Mouse (Mus musculus) urinary bladder, postnatal 0 days (tissue): ENCODE measurements around the gene Mcm3ap. TPM values are rescaled to one million over a fixed set of nuclear protein-coding genes. Genes with fewer than 3 reads are reported as not detected.

Experiments
- polyA plus RNA-seq: library from polyadenylated mRNA; unstranded; fragments of >200 nt; fragmentation: Nextera tagmentation; extraction: Ambion mirVana; gene quantifications from 2 replicates; pipeline ENCODE4 v1.2.1, GENCODE M21; 2015

Gene Mcm3ap
- 24.9 and 27.8 TPM in 2 replicates for polyA plus RNA-seq

GRCm38 (mm10) chr10:76468203-76469162 is at the start of gene Mcm3ap, which contains the start of gene Ybey:
Mcm3ap (plus strand) TSS chr10:76468927.
Ybey (minus strand) TSS chr10:76469114.

GRCm38 (mm10) chr10:76440281-76440680 is 28.4 kb upstream of the Mcm3ap start, which contains the start of gene AC141477.1:
AC141477.1 (minus strand) TSS chr10:76440444.

DNA sequence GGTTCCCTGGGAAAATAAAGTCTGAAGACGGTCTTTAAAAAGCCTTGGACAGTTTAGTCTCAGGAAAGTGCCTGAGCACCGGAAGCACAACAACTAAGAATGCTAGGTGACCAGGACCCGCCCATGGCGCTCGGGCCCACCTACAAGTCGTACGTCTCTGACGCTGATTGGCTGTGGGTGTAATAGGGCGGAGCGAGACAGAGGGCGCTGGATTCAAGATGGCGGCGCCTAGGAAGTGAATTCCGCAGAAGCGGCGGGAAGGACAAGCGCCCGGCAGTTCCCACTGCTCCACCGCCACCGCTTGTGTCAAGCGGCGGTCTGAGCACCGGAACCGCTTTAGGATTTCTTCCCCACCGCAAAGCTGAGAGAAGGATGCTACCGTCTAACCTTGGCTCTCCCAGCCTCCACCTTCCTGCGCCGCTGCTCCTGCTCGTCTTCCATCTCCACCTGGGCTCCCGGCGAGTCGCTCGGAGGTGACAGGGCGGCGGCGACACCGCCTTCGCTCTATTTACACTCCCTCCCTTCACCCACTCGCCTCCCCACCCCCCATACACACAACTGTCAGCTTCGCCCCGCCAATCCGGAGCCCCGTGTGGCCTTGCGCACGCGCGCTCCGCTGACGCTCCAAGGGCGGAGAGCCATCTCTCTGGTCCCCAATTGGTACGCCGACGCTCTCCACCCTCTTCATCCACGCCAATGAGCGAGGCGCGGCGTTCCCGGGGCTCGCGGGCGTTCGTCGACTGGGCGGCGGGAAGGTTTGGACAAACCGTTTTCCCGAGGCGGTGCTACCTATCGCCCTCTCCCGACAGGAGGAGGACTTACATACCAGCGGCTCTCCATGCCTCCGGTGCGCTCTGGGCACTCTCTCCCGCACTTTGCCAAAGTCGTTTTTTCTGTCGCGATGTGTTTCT is 26.3 kb upstream of the Mcm3ap start, which contains the start of gene Pcnt:
Gene Pcnt (minus strand): TSS at position 609 of the 911 bp plus-strand sequence.

DNA sequence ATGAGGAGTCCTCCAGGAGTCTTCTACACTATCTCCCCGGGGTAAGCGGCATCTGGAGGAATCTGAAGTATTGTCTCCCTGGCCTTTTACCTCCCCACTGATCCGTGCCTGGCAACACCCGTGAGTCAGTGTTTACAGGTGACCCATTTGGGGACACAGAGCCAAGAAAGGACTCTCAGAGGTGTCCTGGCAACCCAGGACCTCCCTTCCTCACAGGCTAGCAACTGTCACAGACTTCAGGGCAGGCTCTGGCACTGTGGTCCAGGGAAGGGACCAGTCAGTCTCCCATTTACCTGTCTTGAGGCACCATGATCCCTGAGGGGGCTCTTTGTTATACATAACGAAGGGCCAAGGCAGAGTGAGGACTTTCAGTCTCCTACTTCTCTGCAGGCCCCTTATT is 19.9 kb upstream of the Mcm3ap start, which contains the start of gene 2610028H24Rik:
Gene 2610028H24Rik (plus strand): TSS at position 231 of the 400 bp plus-strand sequence.

DNA sequence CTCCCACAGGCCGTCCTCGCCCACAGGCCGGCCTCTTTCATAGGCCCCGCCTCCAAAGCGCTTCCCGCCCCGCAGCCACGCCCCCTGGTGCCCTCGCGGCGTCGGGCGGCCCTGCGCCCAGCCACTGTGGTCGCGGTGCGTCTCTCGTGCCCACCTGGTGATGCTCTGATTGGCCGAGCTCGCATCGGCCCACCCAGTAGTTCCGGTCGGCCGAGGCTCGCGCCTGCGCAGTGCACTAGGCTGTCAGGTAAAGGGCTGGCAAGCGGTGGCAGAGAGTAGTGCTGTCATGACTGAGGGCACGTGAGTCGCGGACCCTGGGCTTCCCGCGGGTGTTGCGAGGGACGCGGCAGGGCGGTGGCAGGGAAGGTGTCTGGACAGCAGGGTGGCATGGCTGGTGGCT is 62.6 kb downstream of the Mcm3ap start, which contains the start of gene Lss:
Gene Lss (plus strand): TSS at position 214 of the 400 bp plus-strand sequence.

GRCm38 (mm10) chr10:76561972-76562371 is 93.2 kb downstream of the Mcm3ap start, which contains the start of gene Spatc1l:
Spatc1l (plus strand) TSS chr10:76562272.

Other genes with a start within 250 kb of the Mcm3ap start
- 38.4 and 39.0 TPM in 2 replicates for gene Prmt2, start 231.1 kb upstream of the Mcm3ap start, polyA plus RNA-seq
- 1.5 and 1.9 TPM in 2 replicates for gene S100b, start 215.1 kb upstream of the Mcm3ap start, polyA plus RNA-seq
- 7.4 TPM in 2 replicates for gene Dip2a, start 123.6 kb upstream of the Mcm3ap start, polyA plus RNA-seq
- gene AC141477.1, start 28.5 kb upstream of the Mcm3ap start, polyA plus RNA-seq = not detected in 2 replicates
- gene Pcnt, start 26.1 kb upstream of the Mcm3ap start, polyA plus RNA-seq = 3.7 and 5.2 TPM in 2 replicates
- not detected in 2 replicates for gene 2610028H24Rik, start 19.8 kb upstream of the Mcm3ap start, polyA plus RNA-seq
- 3.1 and 3.4 TPM in 2 replicates for gene Ybey, start 187 bp downstream of the Mcm3ap start, polyA plus RNA-seq
- gene Lss, start 62.7 kb downstream of the Mcm3ap start, polyA plus RNA-seq = 27.7 and 57.3 TPM in 2 replicates
- gene Spatc1l, start 93.3 kb downstream of the Mcm3ap start, polyA plus RNA-seq = not detected in 2 replicates
- gene Ftcd, start 106.7 kb downstream of the Mcm3ap start, polyA plus RNA-seq = 0.28 and 0.54 TPM in 2 replicates
- 347 and 388 TPM in 2 replicates for gene Col6a2, start 154.7 kb downstream of the Mcm3ap start, polyA plus RNA-seq